Mouse (Mus musculus) CH12F3 (cell line): ENCODE measurements around the gene 1700001O22Rik.

Source experiments
- in situ Hi-C: fragments of 300-500 bp; cut with MboI; formaldehyde crosslinking; loops from 2 replicates; pipeline ENCODE4 v1.14.3; 2020; ENCODE audit warnings: low sequenced_read_pairs

1700001O22Rik gene

DNA sequence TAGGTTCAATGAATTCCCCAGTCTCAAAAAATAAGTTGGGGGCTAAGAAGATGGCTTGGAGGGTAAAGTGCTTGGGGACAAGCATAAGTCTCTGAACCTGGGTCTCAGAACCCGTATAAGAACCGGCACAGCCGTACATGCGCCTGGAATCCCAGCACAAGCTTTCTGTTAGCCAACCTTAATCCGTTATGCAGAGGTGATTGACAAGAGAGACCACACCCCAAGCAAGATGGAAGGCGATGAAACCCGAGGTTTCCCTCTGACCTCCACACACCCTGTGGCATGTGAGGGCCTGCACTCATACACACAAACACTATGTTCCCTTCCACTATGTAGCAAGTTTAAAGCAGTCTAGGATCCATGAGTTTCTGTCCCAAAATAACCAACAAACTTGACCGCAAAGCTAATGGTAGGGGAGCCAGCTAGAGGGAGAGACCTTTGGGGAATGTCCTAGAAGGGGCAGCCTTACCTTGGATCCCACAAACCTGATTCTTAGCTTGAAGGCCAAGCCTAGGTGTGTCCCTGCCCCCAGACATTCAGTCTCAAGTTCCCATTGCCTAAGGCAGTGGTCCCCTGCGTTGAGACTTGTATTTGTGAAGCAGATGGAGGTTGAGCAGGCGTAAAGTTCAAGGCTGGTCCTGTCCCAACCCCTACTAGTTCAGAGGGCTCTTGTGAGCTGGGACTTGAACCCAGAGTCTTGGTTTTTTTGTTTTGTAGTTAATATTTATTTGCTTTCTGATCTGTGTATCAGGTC is 46.3 kb downstream of the 1700001O22Rik start:
- in situ Hi-C loops = no loop called here

DNA sequence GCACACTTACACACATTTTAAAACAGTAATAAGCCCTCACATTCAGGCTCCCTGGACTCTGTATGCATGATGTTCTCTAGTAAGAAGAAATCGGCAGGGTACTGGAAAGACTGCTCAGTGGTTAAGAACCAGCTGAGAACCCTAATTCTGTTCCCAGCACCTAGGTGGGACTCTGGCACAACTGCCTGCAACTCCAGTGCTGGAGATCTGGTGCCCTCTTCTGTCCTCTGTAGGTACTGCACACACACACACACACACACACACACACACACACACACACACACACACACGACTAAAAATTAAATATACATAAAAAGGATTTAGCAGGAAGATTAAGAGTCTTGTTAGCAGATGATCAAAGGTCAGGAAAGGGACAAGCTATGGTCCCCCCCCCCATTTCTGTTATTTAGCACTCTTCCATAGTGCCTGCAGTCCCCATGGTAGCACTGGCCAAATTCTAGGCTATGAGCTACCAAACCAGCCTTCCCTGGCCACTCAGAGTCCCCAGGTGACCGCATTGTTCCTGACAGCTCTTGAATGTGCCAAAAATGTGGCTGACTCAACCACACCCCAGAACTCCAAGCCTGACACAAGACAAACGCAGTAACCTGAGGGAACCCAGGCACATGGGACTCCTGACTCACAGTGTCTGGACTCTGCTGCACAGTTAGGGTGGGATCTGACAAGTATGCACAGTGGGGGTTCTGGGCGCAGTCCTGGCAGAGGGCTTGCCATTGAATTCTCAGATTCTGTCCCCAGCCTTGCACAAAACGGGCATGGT is 47.3 kb downstream of the 1700001O22Rik start:
- in situ Hi-C loops = no loop called here

DNA sequence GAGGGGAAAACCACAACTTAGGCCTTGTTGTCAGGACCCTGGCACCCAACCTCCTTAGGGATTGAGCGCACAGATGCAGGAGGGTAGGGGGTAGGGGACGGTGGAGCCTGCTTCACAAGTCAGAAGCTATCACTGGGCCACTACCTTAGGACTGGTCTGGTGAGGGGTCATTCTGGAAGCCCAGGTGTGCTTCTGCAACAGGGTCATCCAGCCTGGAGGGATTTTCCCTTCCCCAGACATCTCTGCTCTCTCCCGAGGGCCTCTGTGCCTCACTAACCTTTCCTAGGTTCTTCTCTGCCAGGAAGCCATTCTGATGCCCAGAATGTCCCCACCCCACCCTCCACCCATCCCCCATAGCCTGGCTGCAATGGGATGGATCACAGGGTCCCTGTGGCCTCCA is 48.6 kb downstream of the 1700001O22Rik start:
- in situ Hi-C loops = no loop called here

DNA sequence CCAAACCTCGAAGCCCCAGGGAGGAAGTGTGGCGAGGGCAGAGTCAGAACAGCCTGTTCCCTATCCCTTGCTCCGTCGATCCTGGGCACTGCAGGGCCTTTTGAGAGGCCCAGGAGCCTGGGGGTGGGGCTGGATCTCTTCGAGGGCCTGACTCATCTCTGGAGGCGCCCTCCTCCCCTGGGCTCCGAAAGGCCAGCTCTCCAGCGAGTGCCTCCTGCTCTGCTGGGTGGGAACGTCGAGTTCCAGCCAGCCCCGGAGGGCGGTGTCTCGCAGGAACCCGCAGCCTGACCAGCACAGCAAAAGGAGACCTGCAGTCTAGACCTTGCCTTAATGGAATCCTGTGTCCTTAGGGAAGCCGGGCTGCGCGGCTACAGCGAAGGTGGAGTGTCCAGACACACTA is 50.2 kb downstream of the 1700001O22Rik start:
- in situ Hi-C loops = no loop called here

DNA sequence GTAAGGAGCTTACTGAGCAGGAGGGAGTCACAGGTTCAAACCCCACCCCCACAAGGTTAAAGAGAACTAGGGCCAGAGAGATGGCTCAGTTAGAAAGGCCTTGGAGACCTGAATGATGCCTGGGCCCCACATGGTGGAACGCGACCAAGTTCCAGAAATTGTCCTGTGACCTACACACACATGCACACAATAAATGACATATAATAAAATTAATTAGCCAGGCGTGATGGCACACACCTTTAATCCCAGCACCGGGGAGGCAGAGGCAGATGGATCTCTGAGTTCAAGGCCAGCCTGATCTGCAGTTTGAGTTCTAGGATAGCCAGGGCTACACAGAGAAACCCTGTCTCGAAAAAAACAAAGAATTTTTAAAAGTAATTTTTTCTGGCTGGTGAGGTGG is 51.0 kb downstream of the 1700001O22Rik start:
- in situ Hi-C loops = no loop called here

DNA sequence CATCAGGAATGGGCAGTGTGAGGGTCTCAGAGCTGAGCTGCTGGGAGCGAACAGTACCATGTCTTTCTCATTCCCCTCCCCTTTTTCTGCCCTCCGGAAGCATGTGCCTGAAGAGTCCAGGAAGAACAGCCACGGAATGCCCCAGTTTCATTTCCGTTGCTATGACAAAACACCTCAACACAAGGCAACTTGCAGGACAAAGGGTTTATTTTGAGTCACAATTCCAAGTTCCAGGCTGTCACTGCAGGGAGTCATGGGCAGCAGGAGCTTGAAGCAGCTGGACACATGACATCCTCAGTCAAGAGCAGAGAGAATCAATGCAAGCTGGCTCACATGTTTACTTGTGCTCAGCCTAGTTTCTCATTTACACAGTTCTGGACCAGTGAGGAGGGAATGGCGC is 53.4 kb downstream of the 1700001O22Rik start:
- in situ Hi-C loops = no loop called here

DNA sequence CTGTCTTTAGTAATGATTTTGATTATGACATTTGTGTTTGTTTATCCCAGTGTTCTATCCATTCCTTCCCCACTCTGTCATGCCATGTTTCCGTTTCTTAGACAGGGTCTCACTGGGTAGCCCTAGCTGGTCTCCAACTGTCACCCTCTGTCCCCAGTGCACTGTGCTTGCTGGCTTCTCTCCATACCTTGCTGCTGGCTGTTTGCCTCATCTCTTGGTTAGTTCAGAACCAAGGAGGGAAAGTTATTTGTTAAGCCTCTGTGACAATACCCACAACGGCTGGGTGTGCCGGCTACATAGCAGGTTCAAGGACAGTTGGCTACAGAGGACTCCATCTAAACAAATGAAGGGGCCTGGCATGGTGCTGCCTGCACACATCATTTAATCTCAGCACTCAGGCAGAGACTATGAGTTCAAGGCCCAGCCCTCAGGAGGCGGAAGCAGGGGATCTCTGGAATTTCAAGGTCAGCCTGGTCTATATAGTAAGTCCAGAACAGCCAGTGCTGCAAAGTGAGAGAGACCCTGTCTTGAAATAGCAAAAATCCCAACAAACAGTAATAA is 55.8 kb downstream of the 1700001O22Rik start:
- in situ Hi-C loops = no loop called here
